Mouse (Mus musculus) heart, embryonic 10.5 days (tissue): ENCODE results near the gene Gm4969. TPM values are rescaled to one million over a fixed set of nuclear protein-coding genes. Genes with fewer than 3 reads are reported as not detected.
"Not testable (repeated sequence)": the region's sequence is repeated elsewhere in the genome, so short reads cannot be mapped to it uniquely, and the experiment has no call there.

Source experiments
- DNase-seq: peaks from one replicate; pipeline ENCODE4 v3.0.0-alpha.2; 2017; ENCODE audit warnings: low spot score
- H3K27ac ChIP-seq: fragments of 300-500 bp; sonication (generic); 2 replicates; pipeline ENCODE4 v1.5.1; 2016; ENCODE audit warnings: mild to moderate bottlenecking
- H3K27me3 ChIP-seq: fragments of 300-500 bp; sonication (generic); 2 replicates; pipeline ENCODE4 v1.6.1; 2016; ENCODE audit warnings: mild to moderate bottlenecking; ENCODE audit not compliant: poor library complexity, insufficient read depth, severe bottlenecking
- H3K36me3 ChIP-seq: fragments of 300-500 bp; sonication (generic); 2 replicates; pipeline ENCODE4 v1.6.1; 2016; ENCODE audit warnings: mild to moderate bottlenecking, moderate library complexity
- H3K4me1 ChIP-seq: fragments of 300-500 bp; sonication (generic); 2 replicates; pipeline ENCODE4 v1.6.1; 2016; ENCODE audit warnings: mild to moderate bottlenecking
- H3K4me3 ChIP-seq: fragments of 300-500 bp; sonication (generic); 2 replicates; pipeline ENCODE4 v1.5.1; 2016; ENCODE audit warnings: mild to moderate bottlenecking, moderate library complexity
- H3K9me3 ChIP-seq: fragments of 300-500 bp; sonication (generic); 2 replicates; pipeline ENCODE4 v1.6.1; 2016; ENCODE audit warnings: mild to moderate bottlenecking, moderate library complexity
- WGBS: fragments of 180-500 bp; shearing (Covaris S2); methylation state at CpG from one replicate; pipeline ENCODE4 v1.1.7; 2016; 5-methylcytosine and 5-hydroxymethylcytosine counted together
- polyA plus RNA-seq: library from polyadenylated mRNA; unstranded; fragments of >200 nt; fragmentation: Nextera tagmentation; extraction: Ambion mirVana; gene quantifications from 2 replicates; pipeline ENCODE4 v1.2.1, GENCODE M21; 2016

The Gm4969 gene
- polyA plus RNA-seq, 1 experiment from 2014 or later: 2.1 TPM

GRCm38 (mm10) chr7:19073504-19073903, 44.7 kb downstream of the Gm4969 start:
- Histone ChIP-seq H3K36me3 (peaks cover 10% of the 10 kb centered on the region), H3K27ac (no peak overlapping the region), H3K4me1 (peaks cover 21% of the 10 kb centered on the region), H3K9me3 (no peaks in the 10 kb centered on the region), H3K27me3 (no peaks in the 10 kb centered on the region), H3K4me3 (no peak overlapping the region)
- 72% methylated on average over 9 of the region's 9 CpGs for WGBS
- DNase-seq: no peak

GRCm38 (mm10) chr7:19071024-19071423, 47.1 kb downstream of the Gm4969 start:
- not testable (repeated sequence) for H3K4me1 ChIP-seq, H3K27ac ChIP-seq, H3K9me3 ChIP-seq, DNase-seq, H3K36me3 ChIP-seq, H3K4me3 ChIP-seq
- 48% methylated on average over 3 of the region's 3 CpGs for WGBS
- peaks cover 20% of the 10 kb centered on the region for H3K27me3 ChIP-seq

GRCm38 (mm10) chr7:19069500-19069899, 48.7 kb downstream of the Gm4969 start:
- Histone ChIP-seq H3K36me3 (no peaks in the 10 kb centered on the region), H3K27me3 (peaks cover 35% of the 10 kb centered on the region), H3K4me1 (peaks cover 6% of the 10 kb centered on the region; the same call in 1 of the 2 replicates), H3K9me3 (no peaks in the 10 kb centered on the region), H3K27ac (no peak overlapping the region), H3K4me3 (no peak overlapping the region)
- WGBS: 46% methylated on average over 3 of the region's 3 CpGs
- DNase-seq: no peak

- H3K27ac ChIP-seq: no peak overlapping the region
- peaks cover 42% of the 10 kb centered on the region for H3K27me3 ChIP-seq
- H3K4me3 ChIP-seq: no peak overlapping the region
- DNase-seq: no peak
- peaks cover 6% of the 10 kb centered on the region; the same call in 1 of the 2 replicates for H3K4me1 ChIP-seq
- H3K9me3 ChIP-seq: no peaks in the 10 kb centered on the region
- no peaks in the 10 kb centered on the region for H3K36me3 ChIP-seq
- WGBS: 9% methylated on average over 2 of the region's 2 CpGs
Observed at GRCm38 (mm10) chr7:19068707-19069106, 49.5 kb downstream of the Gm4969 start.

- Histone ChIP-seq H3K27ac (no peak overlapping the region), H3K27me3 (peaks cover 45% of the 10 kb centered on the region)
- 65% methylated on average over 12 of the region's 14 CpGs for WGBS
Observed at GRCm38 (mm10) chr7:19067935-19068334, 50.2 kb downstream of the Gm4969 start.

GRCm38 (mm10) chr7:19067063-19067462, 51.1 kb downstream of the Gm4969 start:
- H3K27ac ChIP-seq: no peak overlapping the region
- DNase-seq: no peak
- peak overlapping the region; percentile 1; the same call in 1 of the 2 replicates for H3K4me3 ChIP-seq
- WGBS: 41% methylated on average over 14 of the region's 14 CpGs
- peaks cover 6% of the 10 kb centered on the region; the same call in 1 of the 2 replicates for H3K4me1 ChIP-seq
- H3K9me3 ChIP-seq: no peaks in the 10 kb centered on the region
- H3K27me3 ChIP-seq: peaks cover 48% of the 10 kb centered on the region
- no peaks in the 10 kb centered on the region for H3K36me3 ChIP-seq

More at GRCm38 (mm10) chr7:19067935-19068334, 50.2 kb downstream of the Gm4969 start:
- Histone ChIP-seq H3K9me3 (no peaks in the 10 kb centered on the region), H3K4me3 (no peak overlapping the region), H3K4me1 (peaks cover 6% of the 10 kb centered on the region; the same call in 1 of the 2 replicates), H3K36me3 (no peaks in the 10 kb centered on the region)
- DNase-seq: no peak

GRCm38 (mm10) chr7:19065896-19066295, 52.3 kb downstream of the Gm4969 start:
- 52% methylated on average over 13 of the region's 13 CpGs for WGBS
- Histone ChIP-seq H3K36me3 (no peaks in the 10 kb centered on the region), H3K27me3 (peaks cover 48% of the 10 kb centered on the region), H3K4me1 (peaks cover 6% of the 10 kb centered on the region; the same call in 1 of the 2 replicates), H3K27ac (no peak overlapping the region), H3K9me3 (no peaks in the 10 kb centered on the region), H3K4me3 (peak overlapping the region; percentile 35)
- DNase-seq: no peak

GRCm38 (mm10) chr7:19057405-19057804, 60.8 kb downstream of the Gm4969 start:
- no peak overlapping the region for H3K27ac ChIP-seq
- peaks cover 17% of the 10 kb centered on the region for H3K36me3 ChIP-seq
- WGBS: 83% methylated on average over 10 of the region's 10 CpGs
- H3K9me3 ChIP-seq: 0 out of 2 replicates have a peak, but pooled peaks cover 3% of the 10 kb centered on the region
- H3K27me3 ChIP-seq: no peaks in the 10 kb centered on the region; the same call in 1 of the 2 replicates
- no peak for DNase-seq
- no peak overlapping the region for H3K4me3 ChIP-seq
- H3K4me1 ChIP-seq: peaks cover 12% of the 10 kb centered on the region

GRCm38 (mm10) chr7:19055108-19055507, 63.1 kb downstream of the Gm4969 start:
- 89% methylated on average over 8 of the region's 8 CpGs for WGBS
- Histone ChIP-seq H3K27ac (no peak overlapping the region), H3K9me3 (0 out of 2 replicates have a peak, but pooled peaks cover 3% of the 10 kb centered on the region), H3K4me1 (peaks cover 12% of the 10 kb centered on the region), H3K4me3 (no peak overlapping the region), H3K36me3 (peaks cover 40% of the 10 kb centered on the region), H3K27me3 (no peaks in the 10 kb centered on the region)
- no peak for DNase-seq

- no peaks in the 10 kb centered on the region for H3K27me3 ChIP-seq
- 68% methylated on average over 9 of the region's 9 CpGs for WGBS
- peaks cover 12% of the 10 kb centered on the region for H3K4me1 ChIP-seq
- H3K36me3 ChIP-seq: peaks cover 44% of the 10 kb centered on the region
- no peak for DNase-seq
- peak overlapping the region; percentile 22 for H3K4me3 ChIP-seq
- 0 out of 2 replicates have a peak, but pooled peaks cover 3% of the 10 kb centered on the region for H3K9me3 ChIP-seq
- peak overlapping the region; percentile 59; the same call in 1 of the 2 replicates for H3K27ac ChIP-seq
Observed at GRCm38 (mm10) chr7:19054777-19055076, 63.4 kb downstream of the Gm4969 start.

- Histone ChIP-seq H3K36me3 (peaks cover 49% of the 10 kb centered on the region), H3K27ac (peak within 1 kb of the TSS; percentile 59), H3K4me3 (peak within 1 kb of the TSS; percentile 22), H3K4me1 (peaks cover 12% of the 10 kb centered on the region), H3K27me3 (no peaks in the 10 kb centered on the region), H3K9me3 (0 out of 2 replicates have a peak, but pooled peaks cover 3% of the 10 kb centered on the region)
- 30% methylated on average over 33 of the region's 33 CpGs for WGBS
- peak; percentile 83 for DNase-seq
Observed at GRCm38 (mm10) chr7:19054047-19054776, 64.0 kb downstream of the Gm4969 start, which contains the start of gene Rsph6a. Gene Rsph6a, plus strand, starts transcription at chr7:19054690.

- no peaks in the 10 kb centered on the region for H3K27me3 ChIP-seq
- 0 out of 2 replicates have a peak, but pooled peaks cover 3% of the 10 kb centered on the region for H3K9me3 ChIP-seq
- no peak overlapping the region for H3K27ac ChIP-seq
- H3K4me3 ChIP-seq: no peak overlapping the region
- peaks cover 12% of the 10 kb centered on the region for H3K4me1 ChIP-seq
- peaks cover 60% of the 10 kb centered on the region for H3K36me3 ChIP-seq
- 86% methylated on average over 7 of the region's 7 CpGs for WGBS
- DNase-seq: no peak
Observed at GRCm38 (mm10) chr7:19053136-19053532, 65.0 kb downstream of the Gm4969 start.

GRCm38 (mm10) chr7:19052345-19053135, 65.6 kb downstream of the Gm4969 start:
- no peak for DNase-seq
- H3K4me1 ChIP-seq: peaks cover 12% of the 10 kb centered on the region
- H3K27ac ChIP-seq: no peak overlapping the region
- 0 out of 2 replicates have a peak, but pooled peaks cover 3% of the 10 kb centered on the region for H3K9me3 ChIP-seq
- 91% methylated on average over 15 of the region's 15 CpGs for WGBS
- H3K27me3 ChIP-seq: no peaks in the 10 kb centered on the region
- H3K4me3 ChIP-seq: no peak overlapping the region
- H3K36me3 ChIP-seq: peaks cover 66% of the 10 kb centered on the region
